Mouse (Mus musculus) CH12.LX (cell line): Measurements from ENCODE around the gene Plekhh3.

Experiments
- CTCF ChIP-seq, 2 experiments: IDR thresholded peaks in 1 of 2; conservative IDR thresholded peaks in 1 of 2; 2 replicates each; pipeline ENCODE4 v1.5.1; 2011 to 2012; ENCODE audit warnings: low read depth in 2 of 2, low read length in 2 of 2, improper control_type of control experiment in 1 of 2, inconsistent platforms in 1 of 2, mild to moderate bottlenecking in 1 of 2, moderate library complexity in 1 of 2
- IRF4 ChIP-seq: IDR thresholded peaks from 2 replicates; pipeline ENCODE4 v1.6.1; 2014; ENCODE audit warnings: low read depth, mild to moderate bottlenecking, inconsistent platforms, low read length, improper control_type of control experiment
- JUND ChIP-seq: conservative IDR thresholded peaks from 2 replicates; pipeline ENCODE4 v1.6.1; 2011; ENCODE audit warnings: low read depth, low read length, improper control_type of control experiment
- MAFK ChIP-seq: IDR thresholded peaks from 2 replicates; pipeline ENCODE4 v1.6.1; 2011; ENCODE audit warnings: low read length, improper control_type of control experiment; ENCODE audit not compliant: insufficient replicate concordance
- MXI1 ChIP-seq: IDR thresholded peaks from 2 replicates; pipeline ENCODE4 v1.6.1; 2011; ENCODE audit warnings: mild to moderate bottlenecking, low read depth, low read length, improper control_type of control experiment
- POLR2A ChIP-seq: IDR thresholded peaks from 2 replicates; pipeline ENCODE4 v1.6.1; 2011; ENCODE audit warnings: low read depth, mild to moderate bottlenecking, improper control_type of control experiment, low read length
- TCF12 ChIP-seq: IDR thresholded peaks from 2 replicates; pipeline ENCODE4 v1.6.1; 2014; ENCODE audit warnings: low read depth, mild to moderate bottlenecking, inconsistent platforms, low read length, improper control_type of control experiment

GRCm38 (mm10) chr11:101191919-101192470 is 20.8 kb upstream of the Plekhh3 start:
- TF ChIP-seq IRF4 (no peak), JUND (no peak), CTCF (conservative IDR thresholded peaks at IDR 0.05 in 1 of 2, IDR thresholded peaks at IDR 0.05 in 1 of 2; ENCODE audit: low read depth in 2 of 2, low read length in 2 of 2) (no peak), POLR2A (0 out of 2 replicates have a peak, but pooled peaks have one; percentile 4), MXI1 (no peak), MAFK (no peak), TCF12 (no peak)
